Mouse (Mus musculus): ENCODE measurements at regions not wholly inside any gene's neighbourhood (a gene's known extent, or its start where the extent isn't known, plus 50 kb on each side); places are given as distances from the start of the nearest gene placed in this dataset.

DNA sequence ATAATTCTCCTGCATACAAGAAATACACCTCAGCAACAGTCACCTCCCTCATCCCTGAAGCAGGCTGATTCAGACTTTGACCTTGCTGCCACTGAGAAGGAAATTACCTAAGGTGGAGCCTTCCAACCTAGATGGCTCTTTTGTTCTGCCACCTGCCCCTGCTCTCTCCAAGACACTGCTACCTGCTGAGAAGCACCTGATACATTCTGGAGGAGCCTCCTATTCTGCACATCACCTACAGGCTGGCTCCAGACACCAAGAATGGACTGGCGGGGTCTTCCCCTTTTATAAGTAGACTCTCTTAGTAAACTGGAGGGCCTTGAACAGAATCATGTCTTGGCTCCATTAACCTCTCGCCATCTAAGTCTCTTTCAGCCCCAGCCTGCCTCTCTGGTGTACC lies 1149.5 kb upstream of the 2610301B20Rik start:
- DNase-seq (ENCODE audit: low spot score in 2 of 2), result peak in 1 of 2 experiments; percentile 34

DNA sequence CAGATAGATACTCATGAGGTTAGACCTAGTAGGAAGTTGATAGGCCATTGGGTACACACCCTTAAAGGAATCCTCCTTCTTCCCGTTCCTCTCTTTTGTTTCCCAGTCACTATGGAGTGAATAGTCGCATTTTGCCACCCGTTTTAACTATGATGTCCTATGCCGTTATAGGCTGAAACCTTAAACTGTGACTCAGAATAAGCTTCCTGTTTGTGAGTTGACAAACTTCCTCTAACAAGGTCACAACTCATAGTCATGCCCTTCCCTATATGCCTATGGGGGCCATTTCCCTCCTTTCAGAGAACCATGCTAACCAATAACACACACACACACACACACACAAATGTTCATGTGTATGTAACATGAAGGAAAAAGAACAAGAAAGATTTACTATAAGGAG lies 1136.6 kb upstream of the 2610301B20Rik start:
- DNase-seq (ENCODE audit: low spot score in 2 of 2), result no peak

DNA sequence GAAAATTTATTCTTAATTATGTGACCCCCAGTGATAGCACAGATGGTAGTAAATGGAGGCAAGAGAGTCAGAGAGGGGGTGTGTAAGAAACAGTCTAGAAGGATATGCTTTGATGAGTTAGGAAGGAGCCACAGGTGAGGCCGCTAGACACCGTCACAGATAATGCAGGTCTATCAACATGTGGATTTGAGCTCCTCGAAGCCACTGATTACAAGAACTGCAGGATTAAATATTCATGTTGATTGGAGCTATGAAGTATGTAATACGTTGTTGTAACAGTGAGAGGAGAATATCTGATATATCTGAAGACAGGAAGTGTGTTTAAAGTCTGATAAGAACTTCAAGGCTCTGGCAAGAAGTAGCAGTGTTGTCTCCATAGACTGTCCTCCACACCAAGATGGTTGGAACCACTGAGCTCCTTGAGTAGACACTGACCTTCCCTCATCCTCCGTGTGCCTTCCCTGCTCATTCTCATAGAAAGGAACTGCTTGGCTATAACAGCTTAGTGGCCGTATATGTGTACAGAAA lies 1126.8 kb upstream of the 2610301B20Rik start:
- DNase-seq (ENCODE audit: low spot score in 2 of 2), result no peak

DNA sequence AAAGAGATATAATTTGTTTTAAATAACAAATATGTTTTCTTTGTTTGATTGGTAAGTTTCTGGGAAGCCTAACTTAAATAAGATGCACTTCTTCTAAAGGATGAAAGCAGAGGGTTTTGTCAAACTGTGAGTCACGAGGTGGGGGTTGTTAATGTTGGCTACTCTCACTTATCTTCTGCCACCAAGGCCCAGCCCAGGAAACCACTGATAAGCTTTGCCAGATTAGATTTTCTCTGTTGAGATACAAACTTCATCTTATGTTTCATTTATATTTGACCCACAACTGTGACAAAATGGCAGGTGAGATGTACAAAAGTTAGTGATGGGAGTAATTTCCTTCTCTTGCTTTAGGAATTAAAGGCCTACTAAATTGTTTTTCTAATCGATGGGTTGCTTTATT lies 1126.2 kb upstream of the 2610301B20Rik start:
- no peak for DNase-seq (ENCODE audit: low spot score in 2 of 2)

DNA sequence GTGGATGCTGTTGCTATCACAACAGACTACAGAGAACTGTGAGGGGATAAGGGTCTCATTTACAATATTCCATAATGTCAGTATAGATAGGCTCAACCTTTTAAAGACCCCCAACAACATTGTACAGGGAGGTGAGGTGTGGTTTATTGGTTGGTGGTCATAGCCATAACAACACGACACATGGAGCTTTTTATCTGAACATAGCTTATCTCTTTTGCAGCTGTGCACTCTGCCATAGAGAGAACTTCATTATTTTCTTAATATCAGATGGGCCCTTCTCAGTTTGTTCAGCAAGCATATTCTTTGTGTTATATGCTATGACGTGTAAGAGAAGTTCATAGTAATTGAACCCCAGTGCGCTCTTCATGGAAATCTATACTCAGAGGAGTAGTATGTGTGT lies 1124.4 kb upstream of the 2610301B20Rik start:
- DNase-seq (ENCODE audit: low spot score in 2 of 2), result no peak

DNA sequence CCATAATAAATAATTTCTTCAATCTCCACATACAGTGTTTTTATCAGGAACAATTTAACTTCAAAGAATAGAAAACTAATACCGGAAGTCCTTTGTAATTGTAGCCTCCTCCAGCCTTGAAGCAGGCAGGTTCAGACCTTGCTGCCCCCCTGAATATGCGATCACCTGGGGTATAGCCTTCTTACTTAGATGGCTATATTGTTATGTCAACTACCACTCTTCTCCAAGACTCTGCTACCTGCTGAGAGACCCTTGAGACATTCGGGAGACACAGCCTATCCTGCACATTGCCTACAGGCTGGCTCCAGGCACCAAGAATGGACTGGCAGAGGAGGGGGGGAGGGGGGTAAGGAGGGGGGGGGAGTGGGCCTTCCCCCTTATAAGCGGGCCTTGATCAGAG lies 1123.9 kb upstream of the 2610301B20Rik start:
- no peak for DNase-seq (ENCODE audit: low spot score in 2 of 2)

DNA sequence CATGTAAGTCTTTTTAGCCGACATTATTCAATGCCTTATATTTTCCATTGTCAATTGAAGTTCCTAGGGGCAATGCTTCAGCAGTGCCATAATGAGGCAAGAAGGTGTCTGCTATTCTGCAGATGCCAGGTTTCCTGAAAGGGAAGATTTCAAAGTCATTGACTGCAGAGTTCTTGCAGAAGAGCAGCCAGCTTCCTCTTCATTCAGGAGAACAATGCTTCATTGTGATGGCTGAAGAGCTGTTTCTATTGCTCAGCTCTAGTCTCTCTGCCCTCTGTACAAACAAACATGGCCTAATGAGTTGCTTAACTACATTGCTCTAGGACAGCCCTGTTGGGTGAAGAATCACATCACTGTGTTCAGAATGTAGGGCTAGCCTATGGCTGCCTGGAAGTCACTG lies 1111.0 kb upstream of the 2610301B20Rik start:
- DNase-seq (ENCODE audit: low spot score in 2 of 2), result no peak

DNA sequence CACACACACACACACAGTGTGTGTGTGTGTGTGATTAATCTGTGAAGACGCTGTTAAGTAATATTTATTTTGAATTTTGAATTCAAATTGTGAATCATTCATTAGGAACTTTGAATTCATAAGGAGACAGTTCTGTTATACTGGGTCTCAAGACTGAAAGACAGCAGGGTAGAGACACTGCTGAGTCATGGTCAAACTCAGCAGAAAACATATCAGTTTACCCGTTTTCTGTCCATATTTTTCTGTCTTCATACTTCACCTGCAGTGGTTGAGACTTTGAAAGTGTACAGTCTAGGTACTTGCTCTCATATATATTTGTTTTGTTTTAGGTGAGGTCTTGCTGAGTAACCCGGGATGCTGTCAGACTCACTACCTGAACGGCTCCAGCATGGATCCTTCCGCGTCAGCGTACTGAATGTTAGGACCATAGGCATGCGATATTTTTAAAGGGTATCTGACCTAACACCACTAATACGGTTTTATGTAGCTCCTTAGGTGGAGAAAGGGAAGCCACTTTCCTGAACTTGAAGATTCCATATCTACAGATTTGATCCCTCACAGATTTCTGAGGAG lies 1104.6 kb upstream of the 2610301B20Rik start:
- no peak for DNase-seq (ENCODE audit: low spot score in 2 of 2)

DNA sequence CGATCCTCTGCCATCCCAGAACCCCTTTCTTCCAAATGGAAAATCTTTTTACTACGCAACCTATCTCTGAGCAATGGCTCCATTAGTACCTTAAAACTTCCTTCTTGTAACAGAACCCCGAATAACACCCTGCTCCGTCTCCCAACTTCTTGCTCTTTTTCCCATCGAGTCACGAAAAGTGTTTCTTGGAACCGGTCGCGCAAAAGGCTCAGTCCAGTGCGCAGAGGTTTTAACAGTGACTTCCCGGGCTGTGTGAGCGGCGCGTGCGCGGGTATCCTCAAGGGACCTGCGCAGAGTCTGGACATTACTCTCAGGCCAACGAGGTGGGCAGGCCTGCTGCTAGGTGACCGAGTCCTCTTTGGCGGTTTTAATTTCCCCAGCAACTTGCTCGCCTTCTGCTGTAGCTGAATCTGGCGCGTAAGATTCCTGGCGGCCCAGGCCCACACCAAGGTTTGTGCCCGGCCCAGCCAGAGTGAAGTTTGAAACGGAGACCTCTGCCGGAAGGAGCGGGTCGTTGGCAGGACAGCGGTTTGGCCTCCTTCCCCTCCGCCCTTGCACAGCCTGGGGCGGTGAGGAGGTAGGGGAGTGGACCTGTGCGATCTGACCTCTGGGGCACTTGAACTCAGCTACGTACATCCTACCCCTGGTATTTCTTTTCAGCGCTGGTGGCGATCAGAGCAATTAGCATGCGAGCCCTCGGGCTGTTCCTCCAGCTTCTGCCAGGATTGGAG lies 1103.8 kb upstream of the 2610301B20Rik start:
- peak; percentile 40 to 69 for DNase-seq (ENCODE audit: low spot score in 2 of 2)

DNA sequence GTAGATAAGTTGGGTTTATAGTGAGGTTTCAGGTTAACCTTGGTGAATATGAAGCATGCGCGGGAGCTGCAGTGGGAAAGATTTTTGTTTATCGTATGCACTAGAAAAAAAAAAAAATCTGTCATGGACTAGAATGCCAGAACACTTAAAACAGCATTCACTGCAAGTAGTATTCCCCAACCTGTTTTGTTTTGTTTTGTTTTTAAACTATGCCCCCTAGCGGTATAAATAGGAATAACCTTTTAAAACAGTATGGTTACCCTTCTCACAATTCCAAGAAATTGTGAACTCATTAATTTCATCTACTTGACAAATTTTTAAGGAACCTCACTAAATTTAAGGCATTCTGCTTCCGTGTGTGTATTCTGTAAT lies 1103.2 kb upstream of the 2610301B20Rik start:
- no peak for DNase-seq (ENCODE audit: low spot score in 2 of 2)

DNA sequence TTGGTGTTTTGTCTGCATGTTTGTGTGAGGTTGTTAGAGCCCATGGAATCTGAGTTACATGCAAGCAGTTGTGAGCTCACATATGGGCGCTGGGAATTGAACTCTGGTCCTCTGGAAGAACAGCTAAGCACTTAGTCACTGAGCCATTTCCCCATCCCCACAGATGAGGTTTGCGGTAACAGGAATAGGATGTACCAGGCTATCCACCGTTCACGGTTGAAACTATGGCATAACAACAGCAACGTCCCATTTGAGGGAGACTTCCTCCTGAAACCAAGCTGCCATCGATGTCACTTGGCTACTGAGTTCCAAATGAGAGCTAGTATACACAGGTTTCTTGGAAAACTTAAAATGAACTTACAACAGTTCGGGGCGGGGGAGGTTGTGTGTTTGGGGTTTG lies 1095.9 kb upstream of the 2610301B20Rik start:
- no peak for DNase-seq (ENCODE audit: low spot score in 2 of 2)

DNA sequence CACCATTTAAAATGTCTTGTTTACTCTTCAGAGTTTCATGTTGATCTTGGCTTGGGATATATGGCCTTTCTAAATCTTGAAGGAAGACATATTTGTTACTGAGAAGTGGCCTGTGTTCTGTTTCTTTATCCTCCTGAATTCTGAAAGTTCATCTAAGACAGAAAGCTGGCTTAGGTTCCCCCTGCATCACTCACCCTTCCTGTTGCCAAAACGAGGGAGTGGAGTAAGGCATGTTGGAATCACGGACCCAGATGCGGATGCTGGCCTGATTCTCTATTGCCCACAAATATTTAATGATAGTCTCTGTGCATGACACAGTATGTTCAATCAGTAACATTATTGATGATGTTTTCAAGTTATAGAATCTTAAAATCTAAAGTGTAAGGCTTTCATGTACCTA lies 1094.7 kb upstream of the 2610301B20Rik start:
- no peak for DNase-seq (ENCODE audit: low spot score in 2 of 2)

DNA sequence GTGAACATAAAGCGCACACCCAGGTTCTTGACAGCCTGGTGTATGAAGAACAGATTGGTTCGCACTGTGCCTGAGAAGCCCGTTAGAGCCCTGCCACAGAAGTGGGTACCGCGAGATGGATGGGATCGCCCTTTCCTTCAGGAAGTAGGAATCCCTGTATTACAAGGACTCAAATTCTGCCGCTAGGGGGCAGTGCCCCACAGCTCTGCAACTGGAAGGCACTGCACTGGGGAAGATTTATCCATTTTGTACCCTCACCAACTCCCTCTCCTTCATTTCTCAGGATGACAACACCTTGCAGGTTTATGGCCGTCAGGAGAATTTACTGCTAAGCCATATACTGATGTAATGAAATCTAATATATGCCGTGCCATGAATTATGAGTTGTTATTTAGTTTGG lies 1094.1 kb upstream of the 2610301B20Rik start:
- peak; percentile 40 to 76 for DNase-seq (ENCODE audit: low spot score in 2 of 2)

DNA sequence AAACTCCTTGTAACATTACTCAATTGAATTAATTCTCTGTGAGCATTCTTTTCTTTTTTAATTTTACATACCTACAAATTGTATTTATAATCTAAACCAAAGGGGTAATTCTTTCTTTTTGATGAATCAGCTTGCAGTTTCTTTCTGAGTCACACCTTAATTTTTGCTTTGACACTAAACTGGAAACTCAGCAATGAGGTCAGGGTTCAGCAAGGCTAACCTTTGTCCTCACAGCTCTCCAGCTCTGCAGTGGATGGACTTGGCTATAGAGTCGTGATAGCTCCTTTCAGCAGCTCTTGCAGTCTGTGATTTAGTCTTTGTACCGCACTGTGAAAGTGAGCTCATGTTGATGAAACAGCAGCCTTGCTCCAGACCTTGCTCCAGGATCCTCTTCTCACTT lies 1093.0 kb upstream of the 2610301B20Rik start:
- DNase-seq (ENCODE audit: low spot score in 2 of 2), result no peak

DNA sequence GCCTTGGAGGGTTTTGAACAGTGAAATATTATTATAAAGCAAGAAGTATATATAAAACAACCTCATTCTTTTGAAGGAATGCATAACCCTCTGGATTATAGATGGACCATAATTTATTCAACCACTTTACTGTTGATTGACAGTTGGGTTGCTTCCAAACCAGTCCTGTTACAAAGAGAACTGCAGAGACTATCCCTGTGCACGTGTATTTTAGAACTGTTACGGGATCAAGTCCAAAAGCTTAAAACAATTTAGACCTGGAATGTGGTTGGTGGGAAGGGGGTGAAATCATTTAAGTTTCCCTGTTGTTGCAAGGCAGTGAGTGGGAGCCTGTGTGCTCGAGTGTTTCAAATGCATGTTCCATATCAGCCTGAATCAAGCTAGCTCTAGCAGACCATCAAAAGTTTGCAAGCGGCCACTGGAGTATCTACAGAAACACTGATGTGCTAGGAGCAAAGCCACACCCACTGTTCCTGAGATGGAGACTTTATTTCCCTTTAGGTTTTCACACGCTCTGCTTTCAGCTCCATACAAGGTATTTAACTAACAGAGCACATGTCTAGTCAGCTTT lies 1086.4 kb upstream of the 2610301B20Rik start:
- no peak for DNase-seq (ENCODE audit: low spot score in 2 of 2)

DNA sequence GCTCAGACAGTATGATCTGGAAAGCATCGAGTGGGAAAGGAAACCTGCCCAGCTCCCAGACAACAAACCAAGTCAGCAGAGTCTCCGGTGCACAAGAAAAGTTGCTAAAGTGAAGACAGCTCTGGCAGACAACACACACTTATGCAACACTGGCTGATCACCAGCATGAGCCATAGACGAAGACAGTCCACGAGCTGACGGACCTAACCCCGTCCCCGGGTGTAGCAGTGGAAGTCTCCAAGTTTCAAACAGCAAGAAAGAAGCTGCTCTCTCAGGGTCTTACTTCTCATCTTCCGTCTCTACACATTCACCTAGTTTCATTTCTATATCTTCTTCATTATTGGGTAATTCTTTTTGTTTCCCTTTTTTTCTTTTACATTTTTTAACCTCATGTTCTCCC lies 1083.8 kb upstream of the 2610301B20Rik start:
- no peak for DNase-seq (ENCODE audit: low spot score in 2 of 2)

Measured in spleen, postnatal 4 days (tissue).